In genomic region chr11:72214591-72215409, GRCm38 (mm10) we compare ENCODE assay signal across 8 mouse cellular contexts. TPM values are rescaled to one million over a fixed set of nuclear protein-coding genes. Genes with fewer than 3 reads are reported as not detected.
DNase-seq lines count a peak whose midpoint lies in the region; ATAC-seq lines count a peak whose summit lies in the region.

No protein-coding gene starts in this region.

- H3K27me3 ChIP-seq in hindbrain, embryonic 13.5 days = no peaks in the 10 kb centered on the region

- H3K4me2 ChIP-seq in hindbrain, embryonic 13.5 days = peak overlapping the region; percentile 91

- DNase-seq in Muller cell, postnatal 12 days (ENCODE audit: inconsistent ontology term) = peak; percentile 98
- peak; percentile 94 for DNase-seq in cerebellum, adult 9-11 months
- peak; percentile 92 to 94 for DNase-seq in frontal cortex, postnatal 10 days (ENCODE audit: low spot score in 2 of 2)
- DNase-seq in layer of hippocampus, postnatal 25 days (ENCODE audit: extremely low spot score in 1 of 2, low spot score in 1 of 2) = peak; percentile 81 to 88
- peak; percentile 95 for DNase-seq in lung, postnatal 25 days (ENCODE audit: low spot score)
- peak; percentile 96 for DNase-seq in retina, embryonic 14.5 days (ENCODE audit: low spot score)
- peak; percentile 91 for DNase-seq in thymus, postnatal 4 days

- peak; percentile 96 for ATAC-seq in hindbrain, embryonic 13.5 days (ENCODE audit: low FRiP score)

- peaks cover 30% of the 10 kb centered on the region for H3K36me3 ChIP-seq in hindbrain, embryonic 13.5 days

- H3K4me3 ChIP-seq in hindbrain, embryonic 13.5 days = peak overlapping the region; percentile 82

- H3K9ac ChIP-seq in hindbrain, embryonic 13.5 days = peak overlapping the region; percentile 85

- peaks cover 29% of the 10 kb centered on the region for H3K4me1 ChIP-seq in hindbrain, embryonic 13.5 days (replicated peaks)

- 1% methylated on average over 51 of the region's 51 CpGs for WGBS in hindbrain, embryonic 13.5 days

- H3K27ac ChIP-seq in hindbrain, embryonic 13.5 days = peak overlapping the region; percentile 89

- no peaks in the 10 kb centered on the region for H3K9me3 ChIP-seq in hindbrain, embryonic 13.5 days

RNA-seq across cellular contexts. Expression of gene Med31, which starts 0.6 kb away (rescaled TPM):
- 62.5 and 67.2 TPM in 2 replicates for polyA plus RNA-seq in hindbrain, embryonic 13.5 days (2015; fragmentation: Nextera tagmentation; extraction: Ambion mirVana)
- total RNA-seq in layer of hippocampus, postnatal 25 days (2021) = 10 to 100 TPM; 14.5 to 16.4 TPM

RNA-seq across cellular contexts. Expression of gene Txndc17, which starts 7.5 kb away (rescaled TPM):
- 160 and 166 TPM in 2 replicates for polyA plus RNA-seq in hindbrain, embryonic 13.5 days (2015; fragmentation: Nextera tagmentation; extraction: Ambion mirVana)
- total RNA-seq in layer of hippocampus, postnatal 25 days (2021) = 10 to 100 TPM; 31.8 to 36.8 TPM

RNA-seq across cellular contexts. Expression of gene 4933427D14Rik, which starts 7.5 kb away (rescaled TPM):
- polyA plus RNA-seq in hindbrain, embryonic 13.5 days (2015; fragmentation: Nextera tagmentation; extraction: Ambion mirVana) = 26.3 and 28.4 TPM in 2 replicates
- 10 to 100 TPM; 21.1 to 27.1 TPM for total RNA-seq in layer of hippocampus, postnatal 25 days (2021)

RNA-seq across cellular contexts. Expression of gene Gm43951, which starts 8.2 kb away (rescaled TPM):
- polyA plus RNA-seq in hindbrain, embryonic 13.5 days (2015; fragmentation: Nextera tagmentation; extraction: Ambion mirVana) = 1.3 and 1.5 TPM in 2 replicates
- total RNA-seq in layer of hippocampus, postnatal 25 days (2021) = 10 to 100 TPM in 1 of 2 experiments, 1 to 10 TPM in 1; 8.2 to 12.9 TPM

RNA-seq across cellular contexts. Expression of gene Slc13a5, which starts 52.2 kb away (rescaled TPM):
- polyA plus RNA-seq in hindbrain, embryonic 13.5 days (2015; fragmentation: Nextera tagmentation; extraction: Ambion mirVana) = 1.4 and 1.5 TPM in 2 replicates
- 10 to 100 TPM in 1 of 2 experiments, 1 to 10 TPM in 1; 9.9 to 12.2 TPM for total RNA-seq in layer of hippocampus, postnatal 25 days (2021)

Comparison
In these comparisons a context has a peak if more than half of its experiments do, and no peak if none do; other contexts are left out.
1. Peak in every context shown above with its lines: DNase-seq, ATAC-seq, H3K4me3 ChIP-seq and H3K27ac ChIP-seq.